Mouse (Mus musculus): ENCODE measurements around the gene Cyp2d10.
"Not testable (repeated sequence)": the region's sequence is repeated elsewhere in the genome, so short reads cannot be mapped to it uniquely, and the experiment has no call there.

DNA sequence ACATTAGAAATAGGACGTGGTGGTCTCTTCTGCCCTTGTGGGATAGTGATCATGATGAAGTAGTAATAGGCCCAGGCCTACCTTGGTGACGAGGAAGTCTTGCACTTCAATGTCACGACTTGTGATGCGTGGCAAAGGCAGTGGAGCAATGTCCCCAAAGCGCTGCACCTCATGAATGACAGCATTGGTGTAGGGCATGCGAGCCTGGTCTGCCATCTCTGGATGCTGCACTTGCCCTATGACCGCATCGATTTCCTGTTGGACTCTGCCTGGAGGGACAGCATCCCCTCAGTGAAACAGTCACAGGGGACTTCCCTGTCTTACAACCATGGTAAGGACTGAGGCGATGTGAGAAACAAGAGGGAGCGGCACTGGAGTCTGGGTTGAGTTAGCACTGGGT is 17.1 kb downstream of the Cyp2d10 start:
- TF ChIP-seq E2F4 (IDR thresholded peaks at IDR 0.05; ENCODE audit: insufficient read depth); POLR2A (IDR thresholded peaks at IDR 0.05; ENCODE audit: insufficient read length, low read depth); TCF12 (IDR thresholded peaks at IDR 0.05; ENCODE audit: insufficient read depth, poor library complexity, severe bottlenecking): not testable (repeated sequence)
